In genomic region chr14:102835118-102835769, GRCm38 (mm10) we compare ENCODE assay signal across 23 mouse cellular contexts.
DNase-seq lines count a peak whose midpoint lies in the region; ATAC-seq lines count a peak whose summit lies in the region.
"Had no signal": no experiment of that assay in that cellular context is flagged by ENCODE, and none has a peak within 500 bp of the region (broad histone marks: within the 10 kb centered on the region; RNA-seq: fewer than 3 reads in every experiment).

No protein-coding gene starts in this region.

- H3K36me3 ChIP-seq in liver, embryonic 15.5 days (replicated peaks): no peaks in the 10 kb centered on the region
- no peaks in the 10 kb centered on the region for H3K36me3 ChIP-seq in liver, embryonic 11.5 days (ENCODE audit: control insufficient read depth, insufficient read depth, low read length)
- H3K36me3 ChIP-seq: limb, embryonic 13.5 days; midbrain, embryonic 13.5 days; neural tube, embryonic 13.5 days had no signal

- no peaks in the 10 kb centered on the region for H3K9me3 ChIP-seq in liver, embryonic 15.5 days (replicated peaks)
- no peaks in the 10 kb centered on the region for H3K9me3 ChIP-seq in liver, embryonic 11.5 days (ENCODE audit: control insufficient read depth, low read length)
- H3K9me3 ChIP-seq: forebrain, embryonic 13.5 days; limb, embryonic 13.5 days; midbrain, embryonic 13.5 days; neural tube, embryonic 13.5 days had no signal

- H3K4me3 ChIP-seq in liver, embryonic 15.5 days (replicated peaks): no peak overlapping the region
- no peak overlapping the region for H3K4me3 ChIP-seq in liver, embryonic 11.5 days (ENCODE audit: low read depth, low read length)
- no peak overlapping the region for H3K4me3 ChIP-seq in brown adipose tissue, adult 24 weeks (ENCODE audit: insufficient read depth, low read depth, low read length)
- H3K4me3 ChIP-seq: erythroblast, embryonic 14.5 days; forebrain, embryonic 13.5 days; limb, embryonic 13.5 days; midbrain, embryonic 13.5 days; neural tube, embryonic 13.5 days had no signal

- H3K4me2 ChIP-seq in liver, embryonic 15.5 days: no peak overlapping the region
- H3K4me2 ChIP-seq in liver, embryonic 11.5 days: no peak overlapping the region
- H3K4me2 ChIP-seq: forebrain, embryonic 13.5 days; heart, embryonic 11.5 days; hindbrain, embryonic 14.5 days; limb, embryonic 13.5 days; lung, embryonic 14.5 days; midbrain, embryonic 13.5 days; neural tube, embryonic 13.5 days had no signal

- H3K27me3 ChIP-seq in liver, embryonic 15.5 days: no peaks in the 10 kb centered on the region
- H3K27me3 ChIP-seq in liver, embryonic 11.5 days (replicated peaks; ENCODE audit: control insufficient read depth, insufficient read depth, low read length): no peaks in the 10 kb centered on the region
- H3K27me3 ChIP-seq: forebrain, embryonic 13.5 days; limb, embryonic 13.5 days; midbrain, embryonic 13.5 days; neural tube, embryonic 13.5 days had no signal

- H3K4me1 ChIP-seq in liver, embryonic 15.5 days (replicated peaks): no peaks in the 10 kb centered on the region
- H3K4me1 ChIP-seq in liver, embryonic 11.5 days (replicated peaks; ENCODE audit: control insufficient read depth, insufficient read depth, low read length): no peaks in the 10 kb centered on the region
- H3K4me1 ChIP-seq in brown adipose tissue, adult 24 weeks (ENCODE audit: control insufficient read depth, insufficient read depth, insufficient read length, low read length): peaks cover 20% of the 10 kb centered on the region
- H3K4me1 ChIP-seq: forebrain, embryonic 13.5 days; midbrain, embryonic 13.5 days; neural tube, embryonic 13.5 days had no signal

- intact Hi-C loops in left cerebral cortex, postnatal 36 days (cut with DNase I): no loop called here

- H3K27ac ChIP-seq in liver, embryonic 15.5 days (replicated peaks): 0 out of 2 replicates have a peak overlapping the region, but pooled peaks have one; percentile 53
- H3K27ac ChIP-seq in liver, embryonic 11.5 days (ENCODE audit: low read depth, low read length): no peak overlapping the region
- H3K27ac ChIP-seq in brown adipose tissue, adult 24 weeks (replicated peaks; ENCODE audit: low read depth, low read length): peak overlapping the region; percentile 45; the same call in 1 of the 2 replicates
- H3K27ac ChIP-seq: forebrain, embryonic 13.5 days; hindbrain, embryonic 14.5 days; limb, embryonic 13.5 days; midbrain, embryonic 13.5 days; neural tube, embryonic 13.5 days; stomach, postnatal 0 days had no signal

- H3K9ac ChIP-seq in liver, embryonic 15.5 days: no peak overlapping the region
- no peak overlapping the region for H3K9ac ChIP-seq in liver, embryonic 11.5 days (ENCODE audit: low read depth, low read length)
- H3K9ac ChIP-seq: forebrain, embryonic 13.5 days; hindbrain, embryonic 14.5 days; limb, embryonic 13.5 days; lung, embryonic 14.5 days; midbrain, embryonic 13.5 days; neural tube, embryonic 13.5 days had no signal

- no peak for ATAC-seq in liver, embryonic 15.5 days (ENCODE audit: insufficient read depth)
- no peak for ATAC-seq in liver, embryonic 11.5 days (replicated peaks; ENCODE audit: low FRiP score)
- ATAC-seq in megakaryocyte, adult 5-6 weeks (ENCODE audit: poor library complexity, severe bottlenecking): peak; percentile 88
- ATAC-seq: forebrain, embryonic 13.5 days; midbrain, embryonic 13.5 days had no signal

- no peak for DNase-seq in liver, embryonic 11.5 days (ENCODE audit: low spot score)
- no peak for DNase-seq in right cerebral cortex, postnatal 10 days (ENCODE audit: low spot score in 2 of 2)
- no peak for DNase-seq in adrenal gland, adult 2 months
- no peak for DNase-seq in left cerebral cortex, postnatal 36 days (ENCODE audit: low spot score in 2 of 2)
- DNase-seq: adrenal gland, adult 8-10 months; cerebellum, adult 11-12 months; gastrocnemius, postnatal 25 days; heart, postnatal 14 days; kidney, adult 9 months; kidney, postnatal 4 days; lung, embryonic 14.5 days; right cerebral cortex, postnatal 25 days had no signal

- 30% methylated on average over 11 of the region's 11 CpGs for WGBS in liver, embryonic 15.5 days (ENCODE audit: insufficient replicate concordance)
- WGBS in liver, embryonic 11.5 days: 55% methylated on average over 11 of the region's 11 CpGs
